Mouse (Mus musculus) right cerebral cortex, postnatal 10 days (tissue): ENCODE results near the gene Cdc14a.
"Not testable (repeated sequence)": the region's sequence is repeated elsewhere in the genome, so short reads cannot be mapped to it uniquely, and the experiment has no call there.

ENCODE experiments used
- DNase-seq, 2 experiments: peaks; one replicate each; pipeline ENCODE4 v3.0.0; 2021; ENCODE audit warnings: low spot score in 2 of 2

Cdc14a gene

DNA sequence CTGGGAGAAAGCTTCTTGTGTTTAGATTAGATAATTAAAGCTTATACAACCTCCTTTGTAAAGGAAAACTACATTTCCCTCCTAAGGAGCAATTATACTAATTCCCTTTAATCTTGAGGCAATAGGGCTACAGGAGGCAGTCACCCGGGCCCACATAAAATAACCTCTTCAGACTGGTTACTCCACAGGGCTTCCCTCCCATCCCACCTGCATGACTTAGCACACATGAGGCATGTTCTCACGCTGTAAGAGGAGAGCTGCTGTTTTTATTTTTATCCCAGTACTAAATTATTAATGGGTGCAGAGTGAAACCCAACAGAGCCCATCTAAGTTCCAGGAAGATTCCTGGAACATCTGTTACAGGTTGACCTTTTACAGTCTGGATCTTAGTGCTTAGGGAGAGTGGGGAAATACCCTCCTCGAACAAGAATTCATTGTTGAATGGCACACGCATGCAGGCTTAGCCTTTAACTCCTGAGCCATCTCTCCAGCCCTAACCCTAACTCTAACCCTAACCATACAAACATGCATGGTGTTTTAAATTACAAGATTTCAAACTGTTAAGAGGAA is 54.9 kb downstream of the Cdc14a start:
- DNase-seq: no peak

DNA sequence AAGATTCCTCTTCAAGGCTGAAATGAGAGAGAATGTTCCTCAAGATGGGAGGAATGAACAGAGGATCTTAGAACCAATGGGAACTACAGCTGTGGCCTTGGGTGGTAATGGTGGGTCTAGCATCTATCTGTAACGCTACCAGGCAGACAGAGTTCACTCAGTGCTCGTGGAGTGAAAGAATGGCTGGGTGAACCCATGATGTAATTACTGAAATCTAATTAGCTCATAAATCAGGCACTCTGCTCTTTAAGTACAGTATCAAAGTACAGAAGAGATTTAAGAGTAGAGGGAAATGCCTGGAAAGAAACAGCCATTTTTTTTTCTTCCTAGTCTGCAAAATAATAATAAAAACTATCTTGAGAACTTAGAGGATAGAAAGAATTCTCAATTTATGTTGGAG is 57.7 kb downstream of the Cdc14a start:
- DNase-seq: no peak

DNA sequence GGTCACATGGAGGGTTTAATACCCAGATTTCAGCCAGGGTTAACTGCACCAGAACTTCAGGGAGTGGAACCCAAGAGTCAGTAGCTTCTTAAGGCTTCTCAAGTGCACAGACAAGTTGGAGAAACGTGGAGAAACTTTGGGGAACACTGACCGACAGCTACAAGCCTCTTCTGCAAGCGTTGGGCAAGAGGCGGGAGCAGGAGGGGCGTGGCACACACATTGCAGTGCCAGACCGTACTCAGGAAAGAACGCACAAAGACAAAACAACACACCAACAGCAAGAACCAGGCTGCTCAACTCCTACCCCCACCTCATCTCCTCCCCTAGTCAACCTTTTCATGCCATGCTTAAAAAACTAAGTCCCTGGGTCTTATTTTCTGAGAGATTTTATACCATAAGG is 61.9 kb downstream of the Cdc14a start:
- no peak for DNase-seq

DNA sequence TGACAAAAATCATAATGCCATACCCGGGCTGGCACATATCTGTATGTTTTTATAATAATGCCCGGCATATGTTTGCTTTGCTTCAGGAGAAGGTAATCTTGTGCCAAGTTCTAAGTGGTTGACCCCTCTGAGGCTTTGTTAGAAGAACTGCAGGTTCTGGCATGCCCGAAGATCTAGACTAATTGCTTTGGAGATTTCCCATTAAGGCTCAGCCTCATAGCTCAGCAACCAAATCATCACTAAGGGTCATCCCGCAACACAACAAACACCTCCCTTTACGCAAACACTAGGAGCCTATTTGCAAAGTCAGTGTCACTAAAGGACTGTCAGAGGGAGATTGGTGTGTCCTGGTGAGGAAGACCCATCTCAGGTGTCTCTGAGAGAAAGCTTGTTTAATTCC is 62.7 kb downstream of the Cdc14a start:
- DNase-seq: no peak

DNA sequence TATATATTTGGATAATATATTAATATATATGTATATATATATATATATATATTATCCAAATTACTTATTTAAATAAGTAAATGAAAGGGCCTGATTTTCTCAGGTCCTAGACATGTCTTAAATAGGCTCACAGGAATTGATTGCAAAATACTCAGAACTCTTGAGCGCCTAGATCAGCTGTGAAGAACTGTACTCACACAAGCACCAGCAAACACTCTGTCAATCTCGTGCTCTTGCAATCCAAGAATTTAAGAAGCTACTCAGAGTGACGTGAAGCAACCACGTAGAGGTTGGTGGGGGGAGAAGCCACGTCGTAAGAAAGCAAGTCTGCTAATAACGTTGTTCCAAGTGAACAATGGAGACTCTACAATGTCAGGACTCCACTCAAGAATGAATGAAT is 66.0 kb downstream of the Cdc14a start:
- no peak for DNase-seq

DNA sequence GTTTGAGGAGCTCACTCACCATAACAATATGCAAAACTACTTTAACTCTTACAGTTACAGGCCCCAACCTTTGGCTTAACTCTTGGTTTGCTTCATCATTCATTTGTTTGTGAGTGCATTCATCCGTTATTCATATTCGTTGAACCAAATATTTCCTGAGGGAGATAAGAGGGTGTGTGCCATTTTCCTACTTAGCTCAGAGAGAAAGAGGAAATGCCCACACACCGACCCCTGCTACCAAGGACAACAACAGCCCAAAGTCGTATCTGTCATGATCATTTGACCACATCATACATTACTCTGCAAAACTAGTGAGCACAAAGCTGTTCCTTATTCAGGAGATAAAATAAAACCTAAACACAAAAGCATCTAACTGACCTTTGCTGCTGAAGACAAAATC is 66.7 kb downstream of the Cdc14a start:
- DNase-seq: no peak

DNA sequence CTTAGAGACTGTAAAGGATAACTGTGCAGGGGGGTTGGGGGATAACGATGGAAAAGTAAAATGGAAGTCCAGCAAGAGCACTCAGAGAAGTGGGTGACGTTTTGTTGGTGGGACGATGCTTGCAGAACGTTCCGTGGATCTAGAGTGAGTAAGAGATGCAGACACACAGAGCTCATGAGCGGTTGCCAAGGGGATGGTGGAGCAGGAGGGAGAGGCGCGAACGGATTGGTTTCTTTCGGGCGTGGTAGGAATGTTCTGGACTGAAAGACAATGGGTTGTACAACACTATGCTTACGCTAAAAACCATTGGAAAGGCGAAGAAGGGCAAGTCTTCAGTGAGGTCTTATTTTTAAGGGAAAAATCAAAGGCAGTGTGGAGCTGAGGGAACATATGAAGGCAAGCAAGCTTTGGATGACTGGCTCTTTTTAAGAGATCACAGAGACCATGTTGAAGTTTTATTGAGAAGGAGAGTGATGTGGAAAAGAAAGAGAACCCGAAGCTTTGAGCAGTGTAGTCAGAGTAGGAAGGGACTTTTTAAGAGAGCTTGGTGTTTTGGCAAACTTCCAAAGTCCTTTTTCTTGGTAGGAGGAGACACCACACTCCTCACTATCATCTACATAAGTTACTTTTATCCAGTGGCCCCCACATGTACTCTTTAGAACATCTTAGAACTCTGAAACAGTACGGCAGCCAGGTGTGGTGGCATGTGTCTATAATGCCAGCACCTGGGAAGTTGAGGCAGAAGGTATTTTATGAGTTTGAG is 68.6 kb downstream of the Cdc14a start:
- peak; percentile 47 to 48 for DNase-seq

DNA sequence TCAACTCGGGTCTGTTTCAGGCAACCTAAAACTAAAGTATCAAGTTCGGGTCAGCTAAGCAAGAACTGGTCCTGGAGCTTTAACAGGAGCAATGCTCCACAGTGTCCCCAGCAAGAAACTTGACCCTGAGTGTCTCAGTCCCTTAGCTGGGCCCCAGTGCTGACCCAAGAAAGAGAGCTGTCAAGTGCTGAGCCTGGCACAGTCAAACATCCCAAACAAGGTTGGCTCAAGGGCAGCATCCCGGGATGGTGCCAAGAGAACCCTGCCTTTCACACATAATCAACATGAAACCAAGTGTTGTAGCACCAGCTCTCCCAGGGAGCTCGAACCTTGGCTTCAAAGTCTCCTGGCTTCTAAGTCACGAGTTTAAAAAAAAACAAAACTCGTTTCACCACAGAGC is 71.3 kb downstream of the Cdc14a start:
- no peak for DNase-seq

DNA sequence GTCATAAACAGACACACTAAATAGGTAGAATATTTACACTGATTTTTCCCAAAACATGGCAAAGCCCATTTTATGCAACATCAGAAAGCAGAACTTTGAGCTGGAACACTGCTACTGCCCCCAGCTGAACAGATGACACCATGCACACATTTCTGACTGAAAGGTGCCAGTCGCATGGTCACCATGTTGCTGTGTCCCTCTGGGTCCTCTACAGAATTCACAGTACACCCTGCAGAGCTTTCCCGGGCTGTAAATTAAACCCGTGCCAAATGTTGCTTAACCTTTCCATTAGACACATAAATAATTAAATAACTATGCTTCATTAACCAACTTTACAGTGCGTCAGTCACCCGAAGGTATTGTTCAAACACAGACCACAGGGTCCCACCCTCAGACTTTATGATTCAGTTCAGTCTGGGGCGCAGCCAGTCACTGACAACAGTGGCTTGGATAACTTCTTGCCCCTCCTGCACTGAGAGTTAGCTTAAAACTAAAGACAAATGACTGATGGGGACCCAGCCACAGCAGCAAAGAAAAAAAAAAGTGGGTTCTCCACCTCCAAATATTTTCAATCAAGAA is 73.4 kb downstream of the Cdc14a start:
- no peak for DNase-seq

DNA sequence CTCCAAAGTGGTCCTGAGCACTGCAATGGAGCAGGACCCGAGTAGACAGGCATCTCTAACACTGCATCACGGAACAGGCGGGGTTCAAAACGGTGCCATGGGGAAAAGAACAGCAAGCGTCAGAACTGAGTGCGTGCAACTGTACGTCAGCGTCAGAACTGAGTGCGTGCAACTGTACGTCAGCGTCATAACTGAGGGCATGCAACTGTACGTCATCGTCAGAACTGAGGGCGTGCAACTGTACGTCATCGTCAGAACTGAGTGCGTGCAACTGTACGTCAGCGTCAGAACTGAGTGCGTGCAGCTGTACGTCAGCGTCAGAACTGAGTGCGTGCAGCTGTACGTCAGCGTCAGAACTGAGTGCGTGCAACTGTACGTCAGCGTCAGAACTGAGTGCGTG is 76.3 kb downstream of the Cdc14a start:
- DNase-seq: not testable (repeated sequence)

DNA sequence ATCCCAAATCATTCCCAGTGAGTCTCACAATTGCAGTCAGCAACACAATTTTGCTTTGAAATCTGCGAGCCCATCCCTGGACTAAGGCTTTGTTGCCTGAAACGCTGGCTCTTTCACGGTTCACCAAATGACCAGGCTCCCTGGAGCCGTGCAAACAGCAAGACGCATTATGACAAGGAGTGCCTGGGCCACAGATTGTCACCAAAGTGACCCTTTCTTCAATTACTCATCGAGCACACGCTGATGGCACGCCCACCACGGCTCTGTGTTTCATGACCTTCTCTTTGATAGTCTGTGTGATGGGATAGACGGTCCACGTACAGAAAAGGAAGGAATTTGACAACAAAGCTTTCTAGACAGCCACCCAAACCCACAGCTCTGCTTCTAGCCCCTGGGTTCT is 78.6 kb downstream of the Cdc14a start:
- no peak for DNase-seq

DNA sequence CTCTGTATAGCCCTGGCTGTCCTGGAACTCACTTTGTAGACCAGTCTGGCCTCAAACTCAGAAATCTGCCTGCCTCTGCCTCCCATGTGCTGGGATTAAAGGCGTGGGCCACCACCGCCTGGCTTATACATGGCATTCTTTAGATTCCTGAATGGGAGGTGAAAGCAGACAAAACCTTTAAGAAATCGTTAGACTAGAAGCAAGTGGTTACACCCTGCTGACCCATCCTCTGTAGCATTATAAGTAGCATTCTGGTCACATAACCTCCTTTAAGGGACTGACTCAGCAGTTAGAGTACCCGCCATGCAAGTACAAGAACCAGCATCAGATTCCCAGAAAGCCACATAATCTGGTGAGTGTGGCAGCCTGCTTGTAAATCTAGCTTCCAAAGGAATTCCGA is 81.6 kb downstream of the Cdc14a start:
- DNase-seq: no peak

DNA sequence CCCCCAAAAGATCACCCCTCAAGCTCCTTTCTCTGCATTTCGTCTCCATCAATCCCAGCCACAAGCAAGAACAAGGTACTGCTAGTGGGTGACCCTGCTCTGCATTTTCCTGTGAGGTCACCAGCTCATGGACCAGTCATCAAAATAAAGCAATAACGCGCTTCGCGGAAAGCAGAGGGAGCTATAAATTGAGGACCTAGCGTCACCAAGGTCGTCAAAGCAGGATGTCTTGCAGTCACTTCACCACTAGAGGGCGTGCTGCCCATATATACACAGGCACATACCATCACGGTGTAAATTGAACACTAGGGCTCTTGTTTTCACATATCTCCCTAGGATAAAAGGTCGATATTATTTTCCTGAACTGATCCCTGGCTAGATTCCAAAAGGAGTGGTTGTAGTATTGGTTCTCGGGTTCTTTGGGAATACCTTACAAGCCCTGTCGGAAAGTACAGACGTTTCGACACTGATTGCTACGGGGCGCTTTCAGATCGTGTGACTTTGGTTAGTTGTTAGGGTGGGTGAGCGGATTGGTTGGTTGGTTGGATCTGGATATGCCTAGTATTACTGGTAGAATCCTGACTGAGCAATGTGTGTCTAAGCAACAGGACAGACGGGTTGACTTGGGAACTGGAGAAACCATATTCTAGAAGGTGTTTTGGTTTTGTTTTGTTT is 82.7 kb downstream of the Cdc14a start:
- peak; percentile 62 to 74 for DNase-seq

DNA sequence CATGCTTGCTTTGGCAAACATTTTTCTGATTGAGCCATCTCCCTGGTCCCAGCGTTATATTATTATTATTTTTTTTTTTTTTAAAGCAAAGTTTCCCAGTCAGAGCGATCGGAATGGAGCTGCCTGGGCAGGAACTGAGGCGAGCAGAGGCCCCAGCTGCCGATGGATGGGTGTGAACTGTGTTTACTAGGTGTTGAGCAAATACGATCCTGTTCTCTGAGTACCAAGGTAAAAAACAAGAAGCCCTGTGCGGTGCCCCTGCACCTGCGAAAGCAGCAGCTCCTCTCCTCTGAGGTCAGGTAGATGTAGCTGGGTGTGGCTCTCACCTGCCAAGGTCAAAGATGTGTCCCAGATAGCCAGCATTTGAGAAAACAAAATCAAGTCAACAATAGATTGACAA is 83.6 kb downstream of the Cdc14a start:
- DNase-seq: no peak

DNA sequence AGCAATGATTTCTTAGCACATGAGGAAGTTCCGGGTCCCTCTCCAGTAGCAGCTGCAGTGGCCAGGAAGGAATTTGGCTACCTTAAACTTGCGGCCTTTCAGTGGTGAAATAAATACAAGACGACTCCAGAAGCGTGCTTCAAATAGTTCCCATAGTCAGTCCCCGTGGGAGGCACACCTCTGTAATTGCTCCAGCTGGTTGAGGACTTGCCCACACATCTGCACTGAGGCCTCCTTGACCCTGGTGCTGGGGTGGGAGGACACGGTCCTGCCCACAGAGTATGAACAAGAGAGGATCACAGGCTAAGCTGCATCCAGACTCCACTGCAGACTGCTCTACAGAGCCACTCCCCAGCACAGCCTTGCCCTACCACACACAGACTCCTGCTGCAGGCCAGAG is 85.2 kb downstream of the Cdc14a start:
- DNase-seq: no peak

DNA sequence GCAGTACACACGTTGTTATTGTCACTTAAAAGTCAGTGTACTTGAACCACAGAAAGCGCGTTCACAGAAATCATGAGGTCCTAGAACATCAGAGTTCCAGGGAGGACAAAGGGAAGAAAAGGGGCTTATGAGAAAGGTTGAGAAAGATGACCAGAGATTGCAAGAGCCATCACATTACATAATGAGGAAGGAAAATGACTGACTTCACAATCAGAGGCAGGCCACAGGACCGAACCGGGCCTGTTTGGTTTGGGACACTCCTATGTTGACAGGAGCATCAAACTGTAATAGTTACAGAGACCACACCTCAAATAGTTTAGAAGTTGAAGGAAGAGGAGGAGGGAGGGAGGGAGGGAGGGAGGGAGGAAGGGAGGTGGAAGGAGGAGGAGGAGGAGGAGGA is 86.0 kb downstream of the Cdc14a start:
- DNase-seq: no peak

DNA sequence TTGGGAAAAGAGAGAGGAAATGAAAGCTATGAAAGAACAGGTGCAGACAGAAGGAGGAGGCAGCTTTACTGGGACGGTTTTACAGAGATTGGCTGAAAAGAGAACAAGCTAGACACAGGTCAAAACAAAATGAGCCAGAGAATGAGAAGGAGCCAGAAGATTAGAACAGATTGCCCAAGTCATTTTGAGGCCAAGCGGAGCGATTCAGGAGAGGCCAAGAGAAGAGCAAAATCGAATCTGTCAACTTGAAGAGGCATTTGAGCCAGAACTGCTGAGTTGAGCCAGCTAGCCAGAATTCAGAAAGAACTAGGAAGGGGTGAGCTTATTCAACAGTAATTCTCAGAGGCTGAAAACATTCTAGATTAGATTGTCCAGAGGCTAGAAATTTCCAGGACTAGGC is 88.8 kb downstream of the Cdc14a start:
- no peak for DNase-seq

DNA sequence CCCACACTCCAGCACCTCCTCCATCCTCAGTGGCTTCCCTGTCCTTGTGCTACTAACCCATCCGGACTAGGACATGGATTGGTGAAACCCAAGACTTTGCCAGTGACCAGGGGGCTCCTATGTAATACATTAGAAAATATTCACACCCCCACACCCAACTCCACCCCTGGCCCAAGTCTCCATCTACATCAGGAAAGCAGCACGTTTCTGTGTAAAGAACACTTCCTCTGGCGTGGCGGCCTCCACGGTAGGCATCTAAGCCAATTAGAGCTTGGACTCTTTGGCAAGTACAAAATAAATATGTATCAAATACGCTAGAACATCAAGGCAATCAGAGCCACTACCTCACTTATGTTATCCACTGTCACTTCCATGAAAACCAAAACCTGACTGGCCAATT is 90.1 kb downstream of the Cdc14a start:
- no peak for DNase-seq

DNA sequence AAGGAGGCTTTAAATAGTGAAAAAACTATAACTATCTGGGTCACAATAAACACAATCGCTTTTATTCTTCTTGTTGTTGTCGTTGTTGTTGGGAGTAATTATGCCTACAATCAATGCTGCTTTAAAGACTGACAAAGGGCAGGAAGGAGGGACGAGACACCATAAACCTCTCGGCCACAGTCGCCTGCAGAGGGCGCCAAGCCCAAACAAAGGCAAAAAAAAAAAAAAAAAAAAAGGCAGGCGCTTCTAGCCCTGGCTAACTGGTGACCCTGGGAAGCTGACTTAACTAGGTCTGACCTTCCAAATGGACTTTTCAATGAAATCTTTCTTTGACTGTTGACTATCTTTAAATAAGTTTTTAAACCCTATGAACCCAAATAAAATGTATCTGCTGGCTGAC is 90.6 kb downstream of the Cdc14a start:
- no peak for DNase-seq

DNA sequence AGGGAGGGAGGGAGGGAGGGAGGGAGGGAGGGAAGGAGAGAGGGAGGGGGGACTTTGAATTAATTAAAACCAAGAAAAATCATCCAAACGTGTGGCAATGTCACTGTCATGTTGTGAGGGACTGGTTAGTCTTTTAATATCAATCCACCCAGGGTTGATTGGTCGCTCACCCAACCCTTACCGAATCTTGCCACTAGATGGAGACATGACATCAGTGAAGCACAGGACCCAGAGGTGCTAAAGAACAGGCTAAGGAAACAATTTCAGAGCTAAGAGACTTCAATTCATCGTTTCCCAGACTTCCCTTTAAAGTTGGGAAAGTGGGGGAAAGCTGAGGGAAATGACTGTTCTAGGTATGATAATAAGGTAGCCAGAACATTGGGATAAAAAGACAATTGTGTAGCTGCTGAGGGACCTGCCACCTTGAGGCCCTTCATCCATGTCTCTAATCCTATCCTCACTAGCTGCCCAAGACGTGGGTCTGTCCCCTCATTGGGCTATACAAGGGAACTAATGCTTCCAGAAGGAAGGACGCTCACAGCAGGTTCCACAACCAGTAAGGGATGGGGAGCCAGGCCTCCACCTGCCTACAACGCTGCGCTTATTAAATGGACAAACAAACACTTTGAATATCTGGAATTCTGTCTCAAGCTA is 91.9 kb downstream of the Cdc14a start:
- DNase-seq: peak; percentile 67 to 77

DNA sequence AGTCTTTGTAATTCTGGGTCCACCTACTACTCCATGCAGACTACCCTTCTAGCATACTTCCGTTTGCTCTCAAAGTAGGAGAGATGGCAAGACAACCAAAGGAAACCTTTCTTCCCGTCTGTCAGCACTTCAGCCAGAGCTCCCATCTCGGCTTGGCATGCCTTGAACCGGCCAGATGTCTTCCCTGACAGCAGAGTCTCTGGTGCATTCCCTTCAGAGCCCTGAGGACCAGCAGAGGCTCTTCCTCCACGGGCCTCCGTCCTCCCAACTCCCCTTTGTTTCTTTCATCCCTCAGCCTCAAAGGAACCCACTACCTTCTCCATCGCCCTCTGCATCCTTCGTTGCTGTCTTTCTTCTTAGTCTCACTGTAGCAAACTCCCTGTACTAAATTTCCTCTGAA is 93.9 kb downstream of the Cdc14a start:
- no peak for DNase-seq

DNA sequence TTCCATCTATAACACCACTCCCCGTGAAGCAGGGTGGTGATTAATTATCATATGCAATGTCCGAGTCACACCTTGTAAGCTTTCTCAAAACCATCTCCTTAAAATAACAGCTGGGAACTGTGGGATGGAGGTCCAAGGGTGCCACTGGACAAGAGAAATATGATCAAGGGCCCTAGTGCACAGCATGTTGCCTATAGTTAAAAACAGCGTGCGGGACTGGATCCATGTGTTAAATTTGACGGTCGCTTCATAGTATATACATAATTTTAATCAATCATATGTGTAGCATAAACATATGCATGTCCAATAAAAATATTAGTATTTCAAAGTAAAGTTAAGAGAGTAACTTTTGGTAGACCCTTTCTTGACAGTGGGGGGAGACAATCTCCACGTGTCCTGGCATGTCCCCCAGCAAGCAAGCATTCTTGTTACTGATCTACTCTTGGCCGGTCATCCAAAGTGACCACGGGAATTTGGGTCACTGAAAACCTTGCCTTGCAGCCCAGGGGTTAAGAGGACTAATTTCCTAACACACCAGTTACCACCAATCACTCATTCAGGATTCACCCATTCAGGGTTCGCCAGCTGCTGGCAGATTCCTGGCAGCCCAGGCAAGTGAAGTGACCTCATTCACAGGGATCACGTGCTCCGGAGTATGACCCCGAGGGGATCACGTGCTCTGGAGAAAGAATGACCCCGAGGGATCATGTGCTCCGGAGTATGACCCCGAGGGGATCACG is 94.6 kb downstream of the Cdc14a start:
- peak in 1 of 2 experiments; percentile 43 for DNase-seq
